Mouse (Mus musculus): ENCODE measurements around the gene Slc9a8.
A peak's percentile ranks its signal among the peaks of the same experiment; 100 is the strongest.
"Not testable (repeated sequence)": the region's sequence is repeated elsewhere in the genome, so short reads cannot be mapped to it uniquely, and the experiment has no call there.

The Slc9a8 gene

DNA sequence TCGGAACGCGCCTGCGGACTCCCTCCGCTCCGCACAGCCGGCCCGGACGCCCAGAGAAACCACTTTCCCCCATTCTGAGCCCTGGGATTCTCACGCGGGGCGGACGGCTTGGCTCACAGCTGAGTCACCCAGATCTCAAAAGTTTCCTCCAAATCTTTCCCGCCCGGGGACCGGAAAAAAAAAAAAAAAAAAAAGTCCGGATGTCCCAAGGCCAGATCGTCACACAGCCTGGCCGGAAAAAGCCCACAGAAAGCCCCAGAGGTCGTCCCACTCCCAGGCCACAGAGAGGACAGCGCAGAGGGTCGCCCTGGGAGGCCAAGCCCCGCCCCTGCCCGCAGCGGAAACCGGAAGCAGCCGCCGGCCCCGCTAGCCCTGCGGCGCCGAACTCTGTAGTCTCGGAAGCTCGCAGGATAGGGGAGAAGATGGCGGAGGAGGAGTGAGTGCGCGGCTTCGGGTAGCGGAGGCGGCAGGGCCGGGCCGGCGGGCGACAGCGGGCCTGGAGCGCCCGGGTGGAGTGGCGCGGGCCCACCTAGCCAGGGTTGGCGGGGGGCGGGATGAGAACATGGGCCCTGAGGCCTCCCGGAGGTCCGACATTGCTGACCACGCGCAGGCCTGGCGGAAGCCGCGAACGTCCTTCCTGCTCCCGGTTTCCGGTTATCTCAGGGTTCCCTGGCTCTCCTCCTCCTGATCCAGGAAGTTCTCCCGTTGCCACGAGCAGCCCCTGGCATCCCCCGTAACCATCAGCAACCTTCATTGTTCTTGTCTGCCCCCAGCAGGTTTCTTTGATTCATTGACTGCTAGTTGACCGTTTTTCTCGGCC, at the start of gene Slc9a8:
Gene Slc9a8, plus strand, starts transcription at position 383 of the 820 bp plus-strand sequence.
- peak; percentile 95 for DNase-seq (ENCODE audit: low read depth, low spot score)

DNA sequence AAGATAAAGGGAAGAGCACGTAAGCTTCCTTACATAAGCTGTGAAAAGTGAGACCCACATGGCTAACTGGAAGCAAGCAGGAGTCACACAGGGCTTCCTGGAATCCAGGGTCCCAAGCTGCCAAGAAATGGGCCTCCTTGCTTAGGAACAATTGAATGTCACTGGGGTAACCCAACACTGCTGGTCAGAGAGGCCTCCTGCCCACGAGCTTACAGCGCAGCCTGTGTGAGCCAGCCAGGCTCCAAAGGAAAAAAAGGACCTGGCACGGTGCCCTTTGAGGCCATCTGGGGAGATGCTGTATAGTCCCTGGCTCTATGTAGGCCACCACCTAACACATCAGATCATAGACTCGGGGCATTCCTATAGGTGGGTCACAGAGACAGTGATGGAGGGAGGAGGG, 48.2 kb upstream of the Slc9a8 start:
- DNase-seq (ENCODE audit: low read depth, low spot score) = no peak

DNA sequence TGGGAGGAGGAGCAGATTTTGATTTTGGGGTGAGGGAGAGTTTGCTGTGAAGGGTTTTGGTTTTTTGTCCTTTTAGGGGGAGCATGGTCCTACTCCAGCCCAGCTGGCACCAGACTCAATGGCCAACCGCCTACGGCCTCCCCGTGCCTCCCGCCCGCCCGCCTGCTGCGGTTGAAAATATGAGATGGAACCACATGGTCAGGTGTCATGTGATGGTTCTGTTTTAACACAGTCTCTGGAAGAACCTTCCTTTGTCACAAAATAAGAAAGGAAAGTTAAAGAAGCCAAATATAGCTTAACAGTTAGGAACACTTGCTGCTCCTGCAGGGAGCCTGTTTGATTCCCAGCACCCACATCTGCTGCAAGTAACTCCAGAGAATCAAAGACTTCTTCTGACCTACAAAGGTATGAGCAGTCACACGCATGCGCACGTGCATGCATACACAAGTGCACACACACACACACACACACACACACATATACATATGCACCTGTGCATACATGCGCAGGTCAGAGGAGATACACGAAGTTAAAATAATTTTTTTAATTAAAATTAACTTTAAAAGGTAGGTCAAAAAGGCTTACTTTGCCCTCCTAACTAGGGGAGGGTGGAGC, 47.2 kb upstream of the Slc9a8 start:
- no peak for DNase-seq (ENCODE audit: low read depth, low spot score)

DNA sequence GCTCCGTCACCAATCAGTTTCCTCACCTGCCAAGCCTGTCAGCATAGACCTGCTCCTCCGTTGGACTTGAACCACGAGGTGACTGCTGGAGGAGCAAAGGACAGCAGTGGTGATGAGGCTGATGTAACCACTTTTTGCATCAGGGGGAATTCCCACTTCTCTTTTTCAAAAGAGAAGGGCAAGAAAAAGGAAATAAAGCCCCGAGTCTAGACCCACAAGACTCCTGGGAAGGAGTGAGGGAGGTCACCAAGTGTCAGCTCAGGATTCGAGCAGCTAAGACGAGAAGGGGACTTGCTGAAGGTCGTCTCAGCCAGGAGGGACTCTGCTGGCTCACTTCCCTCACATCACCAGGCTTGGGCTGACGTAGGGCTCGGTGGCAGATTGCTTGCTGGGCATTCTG, 46.4 kb upstream of the Slc9a8 start:
- DNase-seq (ENCODE audit: low read depth, low spot score) = peak; percentile 87

DNA sequence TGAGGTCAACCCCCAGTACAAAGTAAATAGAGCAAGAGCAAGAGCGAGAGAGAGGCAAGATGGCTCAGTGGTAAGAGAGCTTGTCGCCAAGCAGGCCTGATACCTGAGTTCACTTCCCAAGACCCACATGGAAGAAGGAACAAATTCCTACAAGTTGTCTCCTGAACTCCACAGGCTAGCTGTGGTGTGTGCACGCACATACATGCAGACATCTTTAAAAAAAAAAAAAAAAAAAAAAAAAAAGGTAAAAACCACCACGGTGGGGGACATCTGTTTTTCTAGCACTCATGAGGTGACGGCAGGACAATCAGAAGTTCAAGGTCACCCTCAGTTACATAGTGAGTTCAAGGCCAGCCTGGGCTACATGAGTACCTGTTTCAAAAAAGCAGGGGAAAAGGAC, 45.8 kb upstream of the Slc9a8 start:
- DNase-seq (ENCODE audit: low read depth, low spot score) = no peak

DNA sequence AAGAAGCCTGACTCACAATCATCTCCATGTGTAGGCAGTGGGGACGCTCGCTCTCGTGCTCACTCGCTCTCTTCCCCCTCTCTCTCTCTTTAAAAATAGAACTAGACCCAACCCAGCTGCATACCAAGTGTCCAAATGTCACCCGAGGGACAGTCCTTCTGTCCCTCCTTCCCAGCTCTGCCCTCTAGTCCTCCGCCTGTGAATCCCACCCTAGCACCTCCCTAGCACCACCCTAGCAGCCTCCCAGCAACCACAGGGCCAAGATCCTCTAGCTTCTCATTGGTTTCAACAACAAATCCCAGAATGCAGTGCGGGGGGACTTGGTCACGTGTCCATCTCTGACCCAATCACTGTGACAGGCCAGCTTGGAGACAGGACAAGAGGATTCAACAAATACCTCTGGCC, 45.4 kb upstream of the Slc9a8 start:
- peak; percentile 98 for DNase-seq (ENCODE audit: low read depth, low spot score)

DNA sequence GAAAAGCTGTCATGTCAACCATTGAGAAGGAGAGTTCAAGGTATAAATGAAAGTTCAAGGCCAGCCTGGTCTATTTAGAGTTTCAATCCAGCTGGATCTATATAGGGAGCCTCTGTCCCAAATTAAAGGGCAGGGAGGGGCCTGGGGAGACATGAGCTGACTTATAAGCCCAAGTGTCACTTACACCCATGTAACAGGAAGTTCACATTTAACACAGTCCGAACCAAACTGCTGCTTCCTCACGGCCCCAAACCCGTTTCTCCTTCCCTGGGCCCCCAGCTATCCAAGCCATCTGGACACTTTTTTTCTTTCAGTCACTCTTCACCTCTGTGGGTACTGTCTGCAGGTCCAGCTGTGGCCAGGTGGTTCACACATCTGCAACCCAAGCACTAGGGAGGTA, 43.8 kb upstream of the Slc9a8 start:
- DNase-seq (ENCODE audit: low read depth, low spot score) = no peak

DNA sequence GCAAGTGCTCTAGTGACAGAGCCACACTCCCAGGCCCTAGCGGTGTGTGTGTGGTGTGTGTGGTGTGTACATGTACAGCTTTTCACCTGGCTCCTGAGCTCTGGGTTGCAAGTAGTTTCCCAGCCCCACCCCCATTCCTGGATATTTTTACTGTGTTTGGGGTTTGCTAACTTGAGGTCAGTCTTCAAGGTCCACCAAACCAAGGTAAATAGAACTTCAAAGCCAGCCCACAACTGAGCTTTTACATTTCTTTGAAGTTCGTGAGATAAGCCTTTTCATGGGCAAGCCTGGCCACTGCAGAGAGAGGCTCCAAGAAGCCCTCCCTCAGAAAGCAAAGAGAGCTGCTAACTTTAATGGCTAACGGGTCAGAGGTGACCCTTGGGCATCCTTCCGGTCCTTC, 42.5 kb upstream of the Slc9a8 start:
- no peak for DNase-seq (ENCODE audit: low read depth, low spot score)

DNA sequence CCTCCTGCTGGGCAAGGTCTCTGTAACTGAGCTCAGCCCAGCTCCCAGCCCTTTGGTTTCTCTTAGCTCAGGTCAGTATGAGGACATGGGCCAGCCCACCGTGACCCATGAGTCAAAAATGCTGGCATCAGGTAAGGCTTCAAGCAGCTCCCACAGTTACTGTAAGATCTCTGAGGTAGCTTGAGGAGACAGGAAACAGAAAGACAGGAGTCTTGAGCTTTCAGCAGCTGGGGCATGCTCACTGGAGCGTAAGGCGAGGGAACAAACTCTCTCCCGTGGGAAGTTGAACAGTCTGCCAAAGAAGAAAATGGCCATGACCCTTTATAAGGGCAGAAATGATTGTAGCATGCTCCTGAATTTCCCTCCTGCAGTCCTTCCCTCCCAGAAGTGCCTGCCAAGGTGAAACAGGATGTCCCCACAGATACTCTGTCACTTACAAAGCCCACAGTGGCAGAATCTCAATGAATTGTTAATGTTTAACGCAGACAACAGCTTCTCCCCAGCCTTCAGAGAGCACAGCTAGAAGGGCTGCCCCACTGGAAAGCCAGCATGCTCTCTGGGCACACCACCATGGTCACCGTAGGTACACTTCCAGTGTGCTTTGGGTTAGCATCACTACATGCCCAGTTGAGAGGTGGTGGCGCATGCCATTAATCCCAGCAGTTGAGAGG, 40.8 kb upstream of the Slc9a8 start:
- no peak for DNase-seq (ENCODE audit: low read depth, low spot score)

DNA sequence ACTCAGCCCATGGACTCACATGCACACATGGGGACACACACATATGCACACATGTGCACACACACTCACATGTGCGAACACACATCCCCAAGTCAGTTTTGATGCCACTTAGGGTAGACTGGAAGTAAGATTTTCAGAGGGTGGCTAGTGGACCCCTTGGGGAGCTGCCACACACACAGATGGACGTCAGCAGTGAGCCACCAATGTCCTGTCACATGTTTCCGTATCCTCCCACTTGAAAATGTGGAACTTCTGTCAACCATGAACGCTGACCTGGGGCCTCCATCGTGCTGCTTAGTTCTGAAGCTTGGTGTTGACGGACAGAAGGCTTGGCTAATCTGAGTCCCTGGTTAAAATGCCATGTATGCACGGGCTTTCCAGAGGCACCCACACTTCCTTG, 39.9 kb upstream of the Slc9a8 start:
- no peak for DNase-seq (ENCODE audit: low read depth, low spot score)

DNA sequence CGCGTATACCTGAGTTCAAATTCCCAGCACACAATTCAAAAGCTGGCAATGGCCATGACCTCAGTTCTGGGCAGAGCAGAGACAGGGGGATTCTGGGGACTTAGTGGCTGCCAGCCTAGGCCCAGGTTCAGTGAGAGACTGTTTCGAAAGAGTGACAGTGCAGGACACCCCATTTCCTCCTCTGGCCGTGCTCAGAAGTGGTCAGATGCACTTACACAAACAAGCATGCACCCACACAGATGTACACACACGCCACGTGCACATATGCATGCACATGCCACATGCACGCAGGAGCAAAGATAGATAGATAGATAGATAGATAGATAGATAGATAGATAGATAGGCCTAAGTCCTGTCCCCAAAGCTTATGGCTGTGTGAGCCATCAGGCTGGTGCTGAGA, 39.1 kb upstream of the Slc9a8 start:
- DNase-seq (ENCODE audit: low read depth, low spot score) = no peak

DNA sequence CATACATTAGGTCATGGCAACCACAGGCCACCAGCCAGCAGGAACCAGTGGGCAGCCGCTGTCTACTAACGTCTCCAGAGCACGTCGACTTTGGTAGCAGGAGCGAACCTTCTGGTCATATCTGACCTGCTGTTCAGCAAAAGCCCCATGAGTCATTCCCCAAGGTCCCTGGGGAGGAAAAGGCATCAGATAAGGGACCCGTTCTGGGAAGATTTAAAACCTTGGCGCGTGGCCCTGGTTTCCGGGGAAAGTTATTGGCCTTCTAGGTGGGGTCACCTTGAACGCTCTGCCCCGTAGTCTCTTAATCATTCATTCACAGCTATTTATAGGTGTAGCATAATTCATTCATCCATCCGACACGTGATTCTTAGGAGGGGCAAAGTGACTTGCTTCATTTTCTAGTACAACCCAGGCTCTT, 37.8 kb upstream of the Slc9a8 start:
- no peak for DNase-seq (ENCODE audit: low read depth, low spot score)

DNA sequence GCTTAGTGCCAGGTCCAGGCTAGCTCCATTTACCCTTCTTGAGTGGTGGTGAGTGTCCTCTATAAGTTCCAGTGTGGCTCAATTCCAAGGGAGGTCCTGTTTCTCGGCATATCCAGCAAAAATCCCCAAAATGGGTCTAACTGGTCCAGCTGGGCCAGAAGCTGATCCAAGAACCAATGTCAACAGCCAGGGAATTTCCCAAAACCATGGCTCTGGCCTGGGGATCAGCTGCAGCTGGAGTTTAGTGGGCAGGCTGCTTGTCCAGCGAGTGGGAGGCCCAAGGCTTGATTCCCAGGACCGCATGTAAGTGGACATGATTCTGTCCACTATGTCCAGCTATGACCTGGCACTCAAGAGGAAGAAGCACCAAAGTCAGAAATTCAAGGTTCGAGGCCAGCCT, 35.1 kb upstream of the Slc9a8 start:
- DNase-seq (ENCODE audit: low read depth, low spot score) = no peak

DNA sequence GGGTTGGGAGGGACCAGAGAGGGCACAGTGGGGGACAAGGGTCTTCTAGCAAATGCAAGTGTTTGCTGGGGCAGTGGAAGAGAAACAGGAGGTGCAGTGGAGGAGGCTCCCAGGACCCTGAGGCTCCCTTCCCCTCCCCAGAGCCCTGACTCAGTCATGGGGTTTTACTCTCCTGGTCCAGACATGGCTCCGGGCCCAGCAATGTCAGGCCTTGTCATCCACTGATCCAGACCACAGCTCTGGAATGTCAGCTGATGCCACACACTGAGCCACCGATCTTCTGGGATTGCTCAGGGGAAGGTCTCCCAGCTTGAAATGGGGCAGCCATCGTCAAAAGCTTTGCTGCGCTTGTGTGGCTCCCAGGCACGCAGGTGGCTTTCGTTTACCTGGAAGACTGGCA, 34.5 kb upstream of the Slc9a8 start:
- no peak for DNase-seq (ENCODE audit: low read depth, low spot score)

DNA sequence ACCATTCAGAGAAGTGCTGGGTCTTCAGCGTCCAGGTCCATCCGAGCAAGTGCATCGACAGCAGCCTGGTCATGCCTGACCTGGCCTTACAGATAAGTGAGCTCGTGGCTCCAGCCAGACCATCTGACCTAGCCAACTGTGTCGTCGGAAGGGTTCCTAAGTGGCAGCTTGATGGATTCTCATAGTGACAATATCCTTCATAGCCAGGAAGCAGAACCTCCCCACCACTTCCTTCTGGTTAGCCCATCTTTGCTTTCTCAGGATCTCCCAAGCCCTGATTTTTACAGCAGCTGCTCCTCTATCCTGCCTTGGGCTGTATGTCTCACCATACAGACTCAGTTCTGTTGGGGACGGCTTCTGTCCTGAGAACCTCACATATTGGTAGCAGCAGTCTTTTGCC, 27.1 kb upstream of the Slc9a8 start:
- no peak for DNase-seq (ENCODE audit: low read depth, low spot score)

DNA sequence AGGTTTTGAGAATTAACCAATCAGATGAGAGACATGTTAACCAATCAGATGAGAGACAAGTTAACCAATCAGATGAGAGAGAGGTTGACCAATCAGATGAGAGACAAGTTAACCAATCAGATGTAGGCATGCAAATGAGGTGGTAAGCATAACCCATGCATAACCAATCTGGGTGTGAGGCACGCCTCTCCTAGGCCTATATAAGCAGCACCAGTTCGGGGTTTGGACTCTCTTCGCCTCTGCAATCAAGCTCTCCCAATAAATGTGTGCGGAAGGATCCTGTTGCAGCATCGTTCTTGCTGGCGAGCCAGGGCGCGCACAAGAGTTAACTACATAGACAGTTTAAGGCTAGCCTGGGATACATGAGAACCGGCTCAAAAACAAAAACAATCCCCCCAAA, 25.1 kb upstream of the Slc9a8 start:
- not testable (repeated sequence) for DNase-seq (ENCODE audit: low read depth, low spot score)

DNA sequence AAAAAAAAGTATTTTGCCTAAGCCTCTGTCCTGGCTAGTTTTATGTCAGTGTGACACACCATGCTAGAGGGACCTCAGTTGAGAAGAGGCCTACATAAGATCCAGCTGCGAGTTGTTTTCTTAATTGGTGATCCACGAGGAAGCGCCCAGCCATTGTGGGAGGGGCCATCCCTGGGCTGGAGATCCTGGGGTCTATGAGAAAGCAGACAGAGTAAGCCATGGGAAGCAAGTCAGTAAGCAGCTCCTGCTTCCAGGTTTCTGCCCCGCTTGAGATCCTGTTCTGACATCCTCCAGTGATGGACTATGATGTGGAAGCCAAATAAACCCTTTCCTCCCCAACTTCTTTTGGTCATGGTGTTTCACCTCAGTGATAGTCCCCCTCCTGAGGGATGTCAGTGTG, 22.5 kb upstream of the Slc9a8 start:
- no peak for DNase-seq (ENCODE audit: low read depth, low spot score)

DNA sequence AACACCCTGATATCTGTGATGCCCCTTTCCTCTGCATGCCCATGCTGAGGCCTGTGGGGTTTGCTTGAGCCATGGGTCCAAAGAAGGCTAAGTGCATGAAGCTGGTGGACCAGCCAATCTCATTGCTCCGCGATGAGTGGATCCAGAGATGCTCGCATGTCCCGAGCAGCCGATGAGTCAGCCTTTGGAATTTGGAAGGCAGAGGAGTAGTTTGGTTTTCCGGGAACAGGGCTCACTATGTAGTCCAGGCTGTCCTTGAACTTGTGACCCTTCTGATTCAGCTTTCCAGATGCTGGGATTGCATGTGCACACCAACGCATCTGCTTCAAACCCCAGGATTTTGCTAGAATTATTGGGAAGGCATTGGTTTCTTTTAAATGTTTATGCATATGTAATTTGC, 21.9 kb upstream of the Slc9a8 start:
- DNase-seq (ENCODE audit: low read depth, low spot score) = no peak

DNA sequence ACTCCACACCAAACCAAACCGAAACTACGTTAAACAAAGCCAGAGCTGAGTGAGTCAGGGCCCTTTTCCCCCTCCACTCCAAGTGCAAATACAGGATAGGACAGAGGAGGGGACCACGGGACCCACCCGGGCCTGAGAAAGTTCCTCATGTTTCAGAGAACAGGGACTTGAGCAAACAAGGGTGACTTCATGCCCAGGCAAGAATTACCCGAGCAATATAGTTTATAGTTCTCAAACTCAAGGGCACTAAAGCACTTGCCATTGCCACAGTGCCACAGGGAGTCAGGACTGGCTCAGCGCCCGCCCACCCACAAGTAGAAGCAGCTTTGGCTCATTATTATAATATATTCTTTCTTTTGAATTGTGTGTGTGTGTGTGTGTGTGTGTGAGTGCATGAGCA, 18.4 kb upstream of the Slc9a8 start:
- no peak for DNase-seq (ENCODE audit: low read depth, low spot score)

DNA sequence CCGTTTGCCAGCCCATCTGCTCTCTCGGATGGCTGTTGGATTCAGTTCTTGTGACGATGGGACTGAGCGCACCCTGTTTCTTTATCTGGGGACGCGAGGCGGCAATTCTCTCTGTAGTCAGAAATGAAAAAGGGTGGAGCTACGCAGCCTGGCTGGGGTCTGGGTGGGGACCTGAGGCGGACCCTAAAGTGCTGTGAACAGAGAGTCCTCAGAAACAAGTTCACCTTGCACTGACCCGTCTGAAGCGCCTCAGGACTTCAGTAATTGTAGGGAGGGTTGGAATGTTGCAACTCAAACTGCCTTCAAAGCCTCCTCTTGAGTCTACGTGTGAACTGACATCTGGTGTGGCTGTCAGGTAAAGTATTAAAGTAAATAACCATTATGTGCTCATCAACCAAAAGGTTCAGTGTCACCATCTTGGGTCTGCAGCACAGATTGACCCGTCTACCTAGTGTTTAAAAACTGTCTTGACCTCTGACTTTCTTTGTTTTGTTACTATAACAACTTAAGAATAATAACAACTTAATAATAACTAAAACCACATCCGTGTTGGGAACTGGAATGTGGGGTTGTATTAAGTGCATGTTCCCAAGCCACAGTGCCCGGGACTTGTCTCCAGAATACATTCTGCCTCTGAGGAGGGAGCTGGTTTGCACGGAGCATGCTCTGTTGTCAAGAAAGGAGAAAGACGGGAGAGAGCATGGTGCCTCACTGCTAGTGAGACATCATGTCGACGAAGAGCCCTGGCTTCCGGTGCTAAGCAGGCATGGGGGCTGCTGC, 16.2 kb upstream of the Slc9a8 start:
- DNase-seq (ENCODE audit: low read depth, low spot score) = no peak

DNA sequence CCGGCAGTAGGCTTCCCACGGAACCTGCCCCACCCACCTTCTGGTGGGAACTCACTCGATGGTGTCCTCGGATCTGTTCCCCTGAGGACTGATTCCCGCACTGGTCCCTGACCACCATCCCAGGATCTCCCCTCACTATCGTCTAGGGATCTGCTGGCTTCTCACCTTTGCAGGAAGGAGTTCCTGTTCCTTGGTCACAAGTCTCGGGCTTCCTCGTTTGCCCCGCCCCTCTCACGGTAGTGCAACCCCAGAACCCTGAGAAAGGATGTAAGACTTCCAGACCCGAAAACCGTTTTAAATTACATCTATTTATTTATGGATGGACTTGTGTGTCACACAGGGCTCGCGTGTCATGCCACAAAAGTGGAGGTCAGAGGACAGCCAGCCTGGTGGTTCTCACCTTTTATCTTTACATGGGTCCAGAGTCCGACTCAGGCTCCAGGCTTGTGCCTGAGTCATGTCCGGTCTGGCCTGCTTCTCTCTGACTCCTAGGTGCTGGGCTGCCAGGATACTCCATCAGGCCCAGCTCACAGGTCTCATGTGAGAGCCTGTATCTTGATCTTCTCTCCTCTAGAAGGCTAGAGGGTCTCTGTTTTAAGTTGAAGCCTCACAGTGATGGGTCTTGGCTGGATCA, 14.1 kb upstream of the Slc9a8 start:
- no peak for DNase-seq (ENCODE audit: low read depth, low spot score)

DNA sequence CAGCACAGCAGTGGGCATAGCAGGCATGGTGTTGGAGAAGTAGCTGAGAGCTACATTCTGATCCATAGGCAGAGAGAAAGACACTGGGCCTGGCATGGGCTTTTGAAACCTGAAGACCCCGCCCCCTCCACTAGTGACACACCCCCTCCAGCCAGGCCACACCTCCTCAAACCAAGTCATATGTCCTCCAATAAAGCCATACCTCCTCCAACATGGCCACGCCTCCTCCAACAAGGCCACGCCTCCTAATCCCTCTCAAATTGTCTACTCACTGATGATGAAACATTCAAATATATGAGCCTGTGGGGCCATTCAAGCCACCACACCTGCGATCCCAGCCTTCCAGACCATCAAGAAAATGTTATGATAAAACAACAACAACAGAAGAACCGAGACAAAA, 7.1 kb upstream of the Slc9a8 start:
- no peak for DNase-seq (ENCODE audit: low read depth, low spot score)

All from A20 (cell line).